Comparison of ENCODE assay signal across 9 mouse cellular contexts in genomic region chr7:74554041-74554561, GRCm38 (mm10). TPM values are rescaled to one million over a fixed set of nuclear protein-coding genes. Genes with fewer than 3 reads are reported as not detected.
A peak's percentile ranks its signal among the peaks of the same experiment; 100 is the strongest.
DNase-seq lines count a peak whose midpoint lies in the region; ATAC-seq lines count a peak whose summit lies in the region.
"Had no signal": no experiment of that assay in that cellular context is flagged by ENCODE, and none has a peak within 500 bp of the region (broad histone marks: within the 10 kb centered on the region; RNA-seq: fewer than 3 reads in every experiment).

No protein-coding gene starts in this region.

- peaks cover 47% of the 10 kb centered on the region for H3K27me3 ChIP-seq in midbrain, embryonic 10.5 days (ENCODE audit: low read depth, poor library complexity, severe bottlenecking)

- H3K4me3 ChIP-seq in midbrain, embryonic 10.5 days: peak overlapping the region; percentile 79

- WGBS in midbrain, embryonic 10.5 days: under 1% methylated on average over 46 of the region's 46 CpGs

- peak overlapping the region; percentile 92 for H3K27ac ChIP-seq in midbrain, embryonic 10.5 days (replicated peaks)
- H3K27ac ChIP-seq: macrophage had no signal

- H3K4me1 ChIP-seq in midbrain, embryonic 10.5 days: peaks cover 47% of the 10 kb centered on the region

- peak; percentile 45 for ATAC-seq in cerebellum, adult (ENCODE audit: insufficient number of reproducible peaks, low FRiP score, low TSS enrichment)

- DNase-seq in cerebellum, adult 9-10 months: no peak
- DNase-seq in cerebellum, postnatal 36 days: peak; percentile 68 to 70
- DNase-seq in gastrocnemius, adult 8-10 months (ENCODE audit: low spot score in 2 of 2): peak; percentile 24 to 42
- DNase-seq in induced T-regulatory cell, adult 2 months (ENCODE audit: low read depth): peak; percentile 65
- peak; percentile 59 for DNase-seq in left cerebral cortex, postnatal 4 days
- peak; percentile 71 for DNase-seq in midbrain, embryonic 10.5 days (ENCODE audit: low spot score)
- peak; percentile 19 to 71 for DNase-seq in spleen, postnatal 4 days (ENCODE audit: low spot score in 2 of 2)

- no peaks in the 10 kb centered on the region for H3K36me3 ChIP-seq in midbrain, embryonic 10.5 days

- intact Hi-C loops in left cerebral cortex, postnatal 4 days (cut with DNase I): loop anchor here (5.0 to 10.0 kb wide), 4 partner anchors 151 to 558 kb away; no protein-coding TSS in a partner anchor

- no peaks in the 10 kb centered on the region for H3K9me3 ChIP-seq in midbrain, embryonic 10.5 days (replicated peaks)

RNA-seq across cellular contexts. Expression of gene Slco3a1, which starts 0.5 kb away (rescaled TPM):
- 10 to 100 TPM; 64.6 to 75.6 (median 69.4) TPM for total RNA-seq in gastrocnemius, adult 8-10 months (2022)
- total RNA-seq in left cerebral cortex, postnatal 4 days (2021): 10 to 100 TPM; 75.0 to 77.0 TPM
- 7.0 and 9.1 TPM in 2 replicates for polyA plus RNA-seq in midbrain, embryonic 10.5 days (2016; fragmentation: Nextera tagmentation; extraction: Ambion mirVana)
